ENCODE assay signal across 10 mouse cellular contexts in genomic region chr5:139324691-139325394, GRCm38 (mm10). TPM values are rescaled to one million over a fixed set of nuclear protein-coding genes. Genes with fewer than 3 reads are reported as not detected.
A peak's percentile ranks its signal among the peaks of the same experiment; 100 is the strongest.
DNase-seq lines count a peak whose midpoint lies in the region; ATAC-seq lines count a peak whose summit lies in the region.
"Had no signal": no experiment of that assay in that cellular context is flagged by ENCODE, and none has a peak within 500 bp of the region (broad histone marks: within the 10 kb centered on the region; RNA-seq: fewer than 3 reads in every experiment).

No protein-coding gene starts in this region.

- peak overlapping the region; percentile 95 for H3K4me2 ChIP-seq in forebrain, embryonic 13.5 days
- peak overlapping the region; percentile 94 for H3K4me2 ChIP-seq in intestine, embryonic 15.5 days (replicated peaks)
- peak overlapping the region; percentile 98 for H3K4me2 ChIP-seq in liver, embryonic 12.5 days

- peaks cover 46% of the 10 kb centered on the region for H3K27me3 ChIP-seq in forebrain, embryonic 13.5 days
- peaks cover 23% of the 10 kb centered on the region for H3K27me3 ChIP-seq in intestine, embryonic 15.5 days (replicated peaks)
- peaks cover 34% of the 10 kb centered on the region for H3K27me3 ChIP-seq in liver, embryonic 12.5 days (replicated peaks)
- H3K27me3 ChIP-seq: Patski had no signal

- peak; percentile 39 for DNase-seq in gastrocnemius, postnatal 10 days
- DNase-seq in gastrocnemius, postnatal 36 days: no peak
- DNase-seq in monocyte, adult 2 months (ENCODE audit: low read depth in 1 of 2, low spot score in 2 of 2): peak; percentile 68 to 80
- DNase-seq in testis, postnatal 10 days (ENCODE audit: low spot score): peak; percentile 62

- H3K36me3 ChIP-seq in forebrain, embryonic 13.5 days (ENCODE audit: poor library complexity, severe bottlenecking): no peaks in the 10 kb centered on the region
- H3K36me3 ChIP-seq in intestine, embryonic 15.5 days: no peaks in the 10 kb centered on the region
- no peaks in the 10 kb centered on the region for H3K36me3 ChIP-seq in liver, embryonic 12.5 days

- peak overlapping the region; percentile 62 for H3K4me3 ChIP-seq in forebrain, embryonic 13.5 days
- peak overlapping the region; percentile 70 for H3K4me3 ChIP-seq in intestine, embryonic 15.5 days (replicated peaks)
- peak overlapping the region; percentile 68 for H3K4me3 ChIP-seq in liver, embryonic 12.5 days

- WGBS in forebrain, embryonic 13.5 days: 2% methylated on average over 35 of the region's 62 CpGs
- 1% methylated on average over 61 of the region's 62 CpGs for WGBS in intestine, embryonic 15.5 days
- 1% methylated on average over 56 of the region's 62 CpGs for WGBS in liver, embryonic 12.5 days (ENCODE audit: insufficient replicate concordance)

- no peak overlapping the region for H3K27ac ChIP-seq in forebrain, embryonic 13.5 days
- peak overlapping the region; percentile 13; the same call in 1 of the 2 replicates for H3K27ac ChIP-seq in intestine, embryonic 15.5 days
- peak overlapping the region; percentile 67 for H3K27ac ChIP-seq in liver, embryonic 12.5 days

- H3K4me1 ChIP-seq in forebrain, embryonic 13.5 days: peaks cover 19% of the 10 kb centered on the region; the same call in 1 of the 2 replicates
- peaks cover 16% of the 10 kb centered on the region for H3K4me1 ChIP-seq in intestine, embryonic 15.5 days (replicated peaks)
- H3K4me1 ChIP-seq in liver, embryonic 12.5 days: peaks cover 39% of the 10 kb centered on the region

- H3K9ac ChIP-seq in forebrain, embryonic 13.5 days: peak overlapping the region; percentile 78
- peak overlapping the region; percentile 82 for H3K9ac ChIP-seq in intestine, embryonic 15.5 days
- peak overlapping the region; percentile 74 for H3K9ac ChIP-seq in liver, embryonic 12.5 days

- no peaks in the 10 kb centered on the region for H3K9me3 ChIP-seq in forebrain, embryonic 13.5 days (replicated peaks)
- H3K9me3 ChIP-seq in intestine, embryonic 15.5 days: no peaks in the 10 kb centered on the region
- H3K9me3 ChIP-seq in liver, embryonic 12.5 days (replicated peaks): no peaks in the 10 kb centered on the region

- intact Hi-C loops in gastrocnemius, postnatal 36 days (cut with DNase I): loop anchor here (2.0 to 10.0 kb wide), 2 partner anchors 44 to 140 kb away; no protein-coding TSS in a partner anchor

- ATAC-seq in activated CD4-positive, CD25-positive, alpha-beta regulatory T cell, adult 4 months: peak; percentile 72
- ATAC-seq in forebrain, embryonic 13.5 days: peak; percentile 36
- ATAC-seq in intestine, embryonic 15.5 days: peak; percentile 72
- ATAC-seq in liver, embryonic 12.5 days: peak; percentile 28; the same call in 1 of the 2 replicates

RNA-seq across cellular contexts. Expression of gene Adap1, which starts 0.6 kb away (rescaled TPM):
- total RNA-seq in gastrocnemius, postnatal 10 days (2021): 1 to 10 TPM; 2.2 to 2.6 TPM
- total RNA-seq in gastrocnemius, postnatal 36 days (2021): 1 to 10 TPM; 1.6 to 1.7 TPM
- polyA plus RNA-seq in activated CD4-positive, CD25-positive, alpha-beta regulatory T cell, adult 4 months (2017; shearing (Covaris generic)): 1 to 10 TPM; 3.5 to 5.7 TPM
- polyA plus RNA-seq in forebrain, embryonic 13.5 days (2015; fragmentation: Nextera tagmentation; extraction: Ambion mirVana): 3.8 and 7.0 TPM in 2 replicates
- 20.1 and 20.5 TPM in 2 replicates for polyA plus RNA-seq in intestine, embryonic 15.5 days (2015; fragmentation: Nextera tagmentation; extraction: Ambion mirVana)
- polyA plus RNA-seq in liver, embryonic 12.5 days (2016; fragmentation: Nextera tagmentation; extraction: Ambion mirVana): 6.7 and 7.3 TPM in 2 replicates

RNA-seq across cellular contexts. Expression of gene Cox19, which starts 26.4 kb away (rescaled TPM):
- 10 to 100 TPM; 72.0 to 76.4 TPM for total RNA-seq in gastrocnemius, postnatal 10 days (2021)
- total RNA-seq in gastrocnemius, postnatal 36 days (2021): 10 to 100 TPM; 52.8 to 68.3 TPM
- 10 to 100 TPM; 62.8 to 67.6 TPM for polyA plus RNA-seq in activated CD4-positive, CD25-positive, alpha-beta regulatory T cell, adult 4 months (2017; shearing (Covaris generic))
- polyA plus RNA-seq in forebrain, embryonic 13.5 days (2015; fragmentation: Nextera tagmentation; extraction: Ambion mirVana): 111 and 117 TPM in 2 replicates
- polyA plus RNA-seq in intestine, embryonic 15.5 days (2015; fragmentation: Nextera tagmentation; extraction: Ambion mirVana): 162 and 168 TPM in 2 replicates
- polyA plus RNA-seq in liver, embryonic 12.5 days (2016; fragmentation: Nextera tagmentation; extraction: Ambion mirVana): 72.3 and 73.8 TPM in 2 replicates

RNA-seq across cellular contexts. Expression of gene Cyp2w1, which starts 27.6 kb away (rescaled TPM):
- total RNA-seq in gastrocnemius, postnatal 10 days (2021): not detected
- not detected for total RNA-seq in gastrocnemius, postnatal 36 days (2021)
- polyA plus RNA-seq in activated CD4-positive, CD25-positive, alpha-beta regulatory T cell, adult 4 months (2017; shearing (Covaris generic)): not detected
- polyA plus RNA-seq in forebrain, embryonic 13.5 days (2015; fragmentation: Nextera tagmentation; extraction: Ambion mirVana): not detected in 2 replicates
- 23.5 and 25.8 TPM in 2 replicates for polyA plus RNA-seq in intestine, embryonic 15.5 days (2015; fragmentation: Nextera tagmentation; extraction: Ambion mirVana)
- polyA plus RNA-seq in liver, embryonic 12.5 days (2016; fragmentation: Nextera tagmentation; extraction: Ambion mirVana): not detected in 2 replicates
- total RNA-seq: layer of hippocampus, postnatal 14 days had no signal
- polyA plus RNA-seq: Patski had no signal

RNA-seq across cellular contexts. Expression of gene Gpr146, which starts 52.7 kb away (rescaled TPM):
- total RNA-seq in gastrocnemius, postnatal 10 days (2021): 10 to 100 TPM; 13.0 to 19.0 TPM
- total RNA-seq in gastrocnemius, postnatal 36 days (2021): 10 to 100 TPM; 25.3 to 30.4 TPM
- 1 to 10 TPM; 8.1 to 8.8 TPM for polyA plus RNA-seq in activated CD4-positive, CD25-positive, alpha-beta regulatory T cell, adult 4 months (2017; shearing (Covaris generic))
- polyA plus RNA-seq in forebrain, embryonic 13.5 days (2015; fragmentation: Nextera tagmentation; extraction: Ambion mirVana): 0.93 and 0.97 TPM in 2 replicates
- 2.2 and 2.7 TPM in 2 replicates for polyA plus RNA-seq in intestine, embryonic 15.5 days (2015; fragmentation: Nextera tagmentation; extraction: Ambion mirVana)
- polyA plus RNA-seq in liver, embryonic 12.5 days (2016; fragmentation: Nextera tagmentation; extraction: Ambion mirVana): 18.3 and 19.3 TPM in 2 replicates

Comparison
In these comparisons a context has a peak if more than half of its experiments do, and no peak if none do; other contexts are left out.
1. DNase-seq: peak in gastrocnemius, postnatal 10 days (single experiment), monocyte, adult 2 months (2 of 2) and testis, postnatal 10 days (single experiment); none in gastrocnemius, postnatal 36 days (0 of 2).
2. RNA of gene Cyp2w1, which starts 27.6 kb away (polyA plus RNA-seq): 23.5 to 25.8 TPM in intestine, embryonic 15.5 days; not detected in activated CD4-positive, CD25-positive, alpha-beta regulatory T cell, adult 4 months, not detected in forebrain, embryonic 13.5 days and not detected in liver, embryonic 12.5 days; every median in the first group is over 10 times any median in the second.
3. Peak in every context shown above with its lines, with median percentiles within 50 percentile points of each other: ATAC-seq, H3K4me2 ChIP-seq, H3K4me3 ChIP-seq and H3K9ac ChIP-seq.